Mouse (Mus musculus) forebrain, embryonic 16.5 days (tissue): ENCODE results near the gene Nup188. TPM values are rescaled to one million over a fixed set of nuclear protein-coding genes. Genes with fewer than 3 reads are reported as not detected.

ENCODE experiments used
- ATAC-seq: fragments of 200-750 bp; cut with Nextera tagmentation; 2 replicates; pipeline ENCODE4 v1.8.0; 2017; ENCODE audit warnings: mild to moderate bottlenecking, moderate library complexity
- H3K27ac ChIP-seq: fragments of 300-500 bp; sonication (generic); 2 replicates; pipeline ENCODE4 v1.5.1; 2014; ENCODE audit warnings: low read length, control low read depth
- H3K27me3 ChIP-seq: fragments of 300-500 bp; sonication (generic); replicated peaks from 2 replicates; pipeline ENCODE4 v1.6.1; 2014; ENCODE audit warnings: low read length; ENCODE audit not compliant: control insufficient read depth, insufficient read depth
- H3K36me3 ChIP-seq: fragments of 300-500 bp; sonication (generic); 2 replicates; pipeline ENCODE4 v1.6.1; 2014; ENCODE audit not compliant: control insufficient read depth, insufficient read depth
- H3K4me1 ChIP-seq: fragments of 300-500 bp; sonication (generic); replicated peaks from 2 replicates; pipeline ENCODE4 v1.6.1; 2014; ENCODE audit warnings: low read length; ENCODE audit not compliant: control insufficient read depth, insufficient read depth
- H3K4me2 ChIP-seq: fragments of 300-500 bp; sonication (generic); 2 replicates; pipeline ENCODE4 v1.6.1; 2014; ENCODE audit warnings: mild to moderate bottlenecking, low read length, control low read depth
- H3K4me3 ChIP-seq: fragments of 300-500 bp; sonication (generic); replicated peaks from 2 replicates; pipeline ENCODE4 v1.5.1; 2014; ENCODE audit warnings: mild to moderate bottlenecking, low read length, control low read depth
- H3K9ac ChIP-seq: fragments of 300-500 bp; sonication (generic); replicated peaks from 2 replicates; pipeline ENCODE4 v1.6.1; 2014; ENCODE audit warnings: low read depth, low read length, control low read depth
- H3K9me3 ChIP-seq: fragments of 300-500 bp; sonication (generic); 2 replicates; pipeline ENCODE4 v1.6.1; 2016; ENCODE audit warnings: low read length; ENCODE audit not compliant: control insufficient read depth
- WGBS: fragments of 180-500 bp; shearing (Covaris S2); extraction: QIAGEN DNeasy Blood & Tissue Kit; methylation state at CpG from one replicate; pipeline ENCODE4 v1.1.7; 2014; 5-methylcytosine and 5-hydroxymethylcytosine counted together
- polyA plus RNA-seq: library from polyadenylated mRNA; unstranded; fragments of >200 nt; fragmentation: Nextera tagmentation; extraction: Ambion mirVana; gene quantifications from 2 replicates; pipeline ENCODE4 v1.2.1, GENCODE M21; 2015

The Nup188 gene
- polyA plus RNA-seq, 1 experiment from 2014 or later = 25.3 TPM

GRCm38 (mm10) chr2:30355861-30356260 lies 69.7 kb downstream of the Nup188 start:
- no peak for ATAC-seq
- H3K9ac ChIP-seq = no peak overlapping the region
- no peak overlapping the region for H3K27ac ChIP-seq
- no peaks in the 10 kb centered on the region for H3K27me3 ChIP-seq
- no peak overlapping the region for H3K4me3 ChIP-seq
- H3K4me1 ChIP-seq = peaks cover 27% of the 10 kb centered on the region
- WGBS = 62% methylated on average over 4 of the region's 4 CpGs
- H3K9me3 ChIP-seq = no peaks in the 10 kb centered on the region
- H3K4me2 ChIP-seq = no peak overlapping the region
- H3K36me3 ChIP-seq = no peaks in the 10 kb centered on the region

GRCm38 (mm10) chr2:30356266-30356665 lies 70.1 kb downstream of the Nup188 start:
- 66% methylated on average over 4 of the region's 4 CpGs for WGBS
- Histone ChIP-seq H3K27me3 (no peaks in the 10 kb centered on the region), H3K36me3 (no peaks in the 10 kb centered on the region), H3K9me3 (no peaks in the 10 kb centered on the region), H3K4me2 (no peak overlapping the region), H3K27ac (no peak overlapping the region), H3K4me3 (no peak overlapping the region), H3K9ac (no peak overlapping the region), H3K4me1 (peaks cover 27% of the 10 kb centered on the region)
- ATAC-seq = no peak

GRCm38 (mm10) chr2:30356906-30357305 lies 70.7 kb downstream of the Nup188 start:
- ATAC-seq = no peak
- Histone ChIP-seq H3K4me2 (no peak overlapping the region), H3K4me1 (peaks cover 27% of the 10 kb centered on the region), H3K9ac (no peak overlapping the region), H3K27me3 (no peaks in the 10 kb centered on the region), H3K4me3 (no peak overlapping the region), H3K9me3 (no peaks in the 10 kb centered on the region), H3K36me3 (no peaks in the 10 kb centered on the region), H3K27ac (no peak overlapping the region)
- WGBS = 77% methylated on average over 9 of the region's 9 CpGs

GRCm38 (mm10) chr2:30357552-30358510 lies 71.6 kb downstream of the Nup188 start:
- no peak for ATAC-seq
- H3K9ac ChIP-seq = peak overlapping the region; percentile 6; the same call in 1 of the 2 replicates
- H3K36me3 ChIP-seq = no peaks in the 10 kb centered on the region
- H3K27me3 ChIP-seq = no peaks in the 10 kb centered on the region
- H3K4me3 ChIP-seq = peak overlapping the region; percentile 67
- WGBS = 64% methylated on average over 8 of the region's 8 CpGs
- peaks cover 27% of the 10 kb centered on the region for H3K4me1 ChIP-seq
- H3K4me2 ChIP-seq = peak overlapping the region; percentile 81
- H3K27ac ChIP-seq = no peak overlapping the region
- no peaks in the 10 kb centered on the region for H3K9me3 ChIP-seq

- 3% methylated on average over 64 of the region's 73 CpGs for WGBS
- no peaks in the 10 kb centered on the region for H3K9me3 ChIP-seq
- peak within 1 kb of the TSS; percentile 73; the same call in 1 of the 2 replicates for H3K27ac ChIP-seq
Observed at GRCm38 (mm10) chr2:30358533-30359531, 72.6 kb downstream of the Nup188 start, which contains the start of gene Sh3glb2. Gene Sh3glb2, minus strand, starts transcription at chr2:30359337.

GRCm38 (mm10) chr2:30360626-30361025 lies 74.4 kb downstream of the Nup188 start:
- H3K27ac ChIP-seq = no peak overlapping the region
- no peaks in the 10 kb centered on the region for H3K36me3 ChIP-seq
- H3K9me3 ChIP-seq = no peaks in the 10 kb centered on the region
- peaks cover 38% of the 10 kb centered on the region for H3K4me1 ChIP-seq
- no peak overlapping the region for H3K9ac ChIP-seq
- 81% methylated on average over 10 of the region's 10 CpGs for WGBS
- H3K4me2 ChIP-seq = no peak overlapping the region
- ATAC-seq = no peak
- no peak overlapping the region for H3K4me3 ChIP-seq
- H3K27me3 ChIP-seq = no peaks in the 10 kb centered on the region

More at GRCm38 (mm10) chr2:30358533-30359531, 72.6 kb downstream of the Nup188 start, which contains the start of gene Sh3glb2:
- Histone ChIP-seq H3K4me3 (peak within 1 kb of the TSS; percentile 67), H3K4me2 (peak within 1 kb of the TSS; percentile 81), H3K27me3 (no peaks in the 10 kb centered on the region), H3K36me3 (no peaks in the 10 kb centered on the region), H3K9ac (peak within 1 kb of the TSS; percentile 91), H3K4me1 (peaks cover 27% of the 10 kb centered on the region)
- peak; percentile 81 for ATAC-seq

GRCm38 (mm10) chr2:30362865-30363264 lies 76.7 kb downstream of the Nup188 start:
- Histone ChIP-seq H3K4me3 (no peak overlapping the region), H3K36me3 (peaks cover 1% of the 10 kb centered on the region; the same call in 1 of the 2 replicates), H3K9me3 (no peaks in the 10 kb centered on the region), H3K9ac (no peak overlapping the region), H3K27me3 (no peaks in the 10 kb centered on the region), H3K4me2 (no peak overlapping the region), H3K27ac (no peak overlapping the region), H3K4me1 (peaks cover 26% of the 10 kb centered on the region)
- 75% methylated on average over 5 of the region's 5 CpGs for WGBS
- no peak for ATAC-seq

- peak within 1 kb of the TSS; percentile 96 for H3K4me2 ChIP-seq
- peaks cover 17% of the 10 kb centered on the region for H3K4me1 ChIP-seq
- H3K36me3 ChIP-seq = peaks cover 9% of the 10 kb centered on the region
- peak within 1 kb of the TSS; percentile 65 for H3K27ac ChIP-seq
- peak within 1 kb of the TSS; percentile 99 for H3K4me3 ChIP-seq
- peak; percentile 99 for ATAC-seq
- H3K9ac ChIP-seq = peak within 1 kb of the TSS; percentile 85
- no peaks in the 10 kb centered on the region for H3K9me3 ChIP-seq
- WGBS = under 1% methylated on average over 54 of the region's 54 CpGs
- no peaks in the 10 kb centered on the region for H3K27me3 ChIP-seq
Observed at GRCm38 (mm10) chr2:30363773-30364650, 77.8 kb downstream of the Nup188 start, which contains the start of gene Miga2. Gene Miga2, plus strand, starts transcription at chr2:30364233.
